Mouse (Mus musculus): Measurements from ENCODE around the gene Ccdc30. TPM values are rescaled to one million over a fixed set of nuclear protein-coding genes. Genes with fewer than 3 reads are reported as not detected.

Ccdc30 gene
- total and polyA plus RNA-seq, 3 experiments, result not detected

DNA sequence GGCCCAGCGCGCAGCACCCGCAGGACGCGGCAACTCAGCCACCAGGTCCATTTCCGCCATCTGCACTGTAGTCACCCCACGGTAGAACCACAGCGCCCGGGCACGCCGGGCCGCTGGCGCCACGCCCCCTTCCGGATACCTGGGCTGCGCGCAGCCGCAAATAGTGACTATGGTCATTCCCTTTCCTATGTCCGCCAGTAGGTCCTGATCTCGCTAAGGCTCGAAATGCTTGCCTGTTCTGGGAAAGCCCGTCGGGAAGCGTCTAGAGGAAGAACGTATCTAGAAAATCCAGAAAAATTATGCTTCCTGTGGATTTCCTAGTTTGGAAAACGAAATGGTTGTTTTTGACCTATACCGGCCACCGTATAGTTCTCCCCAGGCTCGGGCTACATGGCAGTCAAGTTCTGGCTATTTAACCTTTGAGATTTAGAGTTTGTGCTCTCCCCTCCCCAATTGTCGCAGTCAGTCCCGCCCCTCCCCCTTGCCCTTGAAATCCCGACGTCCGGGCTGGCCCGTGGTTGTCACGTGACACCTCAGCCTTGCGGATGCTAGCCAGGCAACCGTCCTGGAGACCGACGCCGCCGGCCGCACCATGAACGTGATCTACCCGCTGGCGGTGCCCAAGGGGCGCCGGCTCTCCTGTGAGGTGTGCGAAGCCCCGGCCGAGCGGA, 7.1 kb upstream of the Ccdc30 start, which contains the start of the genes Ppcs and Zmynd12 (continued):
- TF ChIP-seq SIN3A (IDR thresholded peaks at IDR 0.05; ENCODE audit: low read length) (peak; percentile 66), CHD1 (IDR thresholded peaks at IDR 0.05; ENCODE audit: low read depth, low read length) (no peak), USF1 (IDR thresholded peaks at IDR 0.05; ENCODE audit: low read depth, low read length) (peak; percentile 93), POLR2A (IDR thresholded peaks at IDR 0.05; ENCODE audit: control insufficient read depth in 1 of 2, insufficient read depth in 1 of 2, low read depth in 1 of 2, low read length in 2 of 2, poor library complexity in 1 of 2) (peak in 1 of 2 experiments; percentile 89), NELFE (IDR thresholded peaks at IDR 0.05; ENCODE audit: low read depth, low read length) (peak; percentile 82), SMC3 (IDR thresholded peaks at IDR 0.05; ENCODE audit: low read depth, low read length) (no peak), TAL1 (IDR thresholded peaks at IDR 0.05; ENCODE audit: low read length) (no peak), ETS1 (IDR thresholded peaks at IDR 0.05; ENCODE audit: low read depth, low read length) (peak; percentile 40; the same call in 1 of the 2 replicates), ZNF384 (IDR thresholded peaks at IDR 0.05; ENCODE audit: low read depth, low read length) (no peak), ZKSCAN1 (IDR thresholded peaks at IDR 0.05; ENCODE audit: low read depth, low read length) (no peak), HCFC1 (IDR thresholded peaks at IDR 0.05; ENCODE audit: low read depth, low read length) (peak; percentile 77), GATA1 (IDR thresholded peaks at IDR 0.05; ENCODE audit: low read depth, low read length) (no peak), RCOR1 (IDR thresholded peaks at IDR 0.05; ENCODE audit: low read depth, low read length) (no peak), MAZ (IDR thresholded peaks at IDR 0.05; ENCODE audit: low read depth, low read length) (peak; percentile 58; the same call in 1 of the 2 replicates), EP300 (IDR thresholded peaks at IDR 0.05; ENCODE audit: low read depth in 1 of 2, low read length in 2 of 2) (0 out of 4 replicates have a peak, but pooled peaks of 1 of the 2 experiments have one; percentile 5), MEF2A (IDR thresholded peaks at IDR 0.05; ENCODE audit: extremely low read depth, insufficient replicate concordance, low read depth, low read length, poor library complexity, severe bottlenecking) (no peak), POLR2AphosphoS5 (IDR thresholded peaks at IDR 0.05; ENCODE audit: borderline replicate concordance, low read depth, low read length) (no peak), ZMIZ1 (IDR thresholded peaks at IDR 0.05; ENCODE audit: low read depth, low read length) (peak; percentile 91), ZC3H11A (IDR thresholded peaks at IDR 0.05; ENCODE audit: low read depth, low read length) (no peak), MXI1 (IDR thresholded peaks at IDR 0.05; ENCODE audit: low read depth, low read length) (peak; percentile 92), MAFK (IDR thresholded peaks at IDR 0.05; ENCODE audit: borderline replicate concordance, low read depth, low read length) (no peak), POLR2AphosphoS2 (IDR thresholded peaks at IDR 0.05; ENCODE audit: low read length) (peak; percentile 77)

DNA sequence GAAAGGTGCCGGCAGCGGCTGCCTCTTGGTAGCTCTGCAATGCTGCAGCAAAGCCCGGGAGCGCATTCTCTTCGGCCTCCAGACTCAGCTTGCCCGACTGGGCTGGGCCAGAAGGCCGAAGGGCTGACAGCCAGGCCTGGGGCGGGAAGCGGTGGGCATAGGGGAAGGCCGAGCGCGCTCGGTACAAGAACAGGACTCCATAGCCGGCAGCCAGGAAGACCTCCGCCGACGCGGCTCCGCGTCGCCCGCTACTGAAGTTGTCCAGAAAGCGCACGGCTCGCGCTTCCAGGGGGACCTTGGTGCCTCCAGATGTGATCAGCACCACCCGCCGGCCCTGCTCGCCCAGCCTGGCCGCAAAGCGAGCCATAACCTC, 6.6 kb upstream of the Ccdc30 start:
- Histone ChIP-seq H3K9me3 (replicated peaks; ENCODE audit: insufficient read depth, low read length) (no peaks in the 10 kb centered on the region), H3K27me3 (ENCODE audit: control insufficient read depth in 1 of 2, insufficient read depth in 2 of 2, low read length in 2 of 2) (no peaks in the 10 kb centered on the region), H3K27ac (ENCODE audit: control insufficient read depth, low read depth, low read length) (0 out of 2 replicates have a peak overlapping the region, but pooled peaks have one; percentile 46), H3K79me2 (ENCODE audit: control insufficient read depth, insufficient read depth, low read length, poor library complexity) (no peaks in the 10 kb centered on the region; the same call in 1 of the 2 replicates), H3K9ac (ENCODE audit: control insufficient read depth, low read depth, low read length, poor library complexity, severe bottlenecking) (peak overlapping the region; percentile 86), H3K4me3 (ENCODE audit: control insufficient read depth in 1 of 2, insufficient read depth in 1 of 2, low read depth in 2 of 2, low read length in 2 of 2) (peak overlapping the region; percentile 75 to 94), H3K4me1 (ENCODE audit: control insufficient read depth in 1 of 2, insufficient read depth in 2 of 2, low read length in 2 of 2) (peaks cover 4 to 23% of the 10 kb centered on the region in 2 experiments), H3K36me3 (ENCODE audit: control insufficient read depth in 1 of 2, insufficient read depth in 2 of 2, low read length in 2 of 2) (peaks cover 0 to 22% of the 10 kb centered on the region in 2 experiments; a peak in 2 of 4 replicates)
- DNase-seq (ENCODE audit: low read depth, low spot score), result no peak
- TF ChIP-seq GATA1 (IDR thresholded peaks at IDR 0.05; ENCODE audit: low read depth, low read length) (no peak), POLR2A (IDR thresholded peaks at IDR 0.05; ENCODE audit: control insufficient read depth in 1 of 2, insufficient read depth in 1 of 2, low read depth in 1 of 2, low read length in 2 of 2, poor library complexity in 1 of 2) (peak in 1 of 2 experiments; percentile 75; a peak in 1 of 4 replicates)
